Mouse (Mus musculus) embryonic facial prominence, embryonic 13.5 days (tissue): ENCODE data around the gene Dnajc21. TPM values are rescaled to one million over a fixed set of nuclear protein-coding genes. Genes with fewer than 3 reads are reported as not detected.
"Not testable (repeated sequence)": the region's sequence is repeated elsewhere in the genome, so short reads cannot be mapped to it uniquely, and the experiment has no call there.

ENCODE experiments used
- ATAC-seq: fragments of 200-750 bp; cut with Nextera tagmentation; 2 replicates; pipeline ENCODE4 v1.8.0; 2017; ENCODE audit warnings: low read depth; ENCODE audit not compliant: insufficient number of reproducible peaks, insufficient read depth, low FRiP score, low TSS enrichment
- H3K27ac ChIP-seq: fragments of 300-500 bp; sonication (generic); 2 replicates; pipeline ENCODE4 v1.5.1; 2015; ENCODE audit warnings: moderate library complexity, mild to moderate bottlenecking, inconsistent platforms
- H3K27me3 ChIP-seq: fragments of 300-500 bp; sonication (generic); 2 replicates; pipeline ENCODE4 v1.6.1; 2015; ENCODE audit warnings: mild to moderate bottlenecking, inconsistent platforms
- H3K36me3 ChIP-seq: fragments of 300-500 bp; sonication (generic); 2 replicates; pipeline ENCODE4 v1.6.1; 2015; ENCODE audit warnings: mild to moderate bottlenecking, inconsistent platforms
- H3K4me1 ChIP-seq: fragments of 300-500 bp; sonication (generic); 2 replicates; pipeline ENCODE4 v1.6.1; 2015; ENCODE audit warnings: inconsistent platforms
- H3K4me2 ChIP-seq: fragments of 300-500 bp; sonication (generic); 2 replicates; pipeline ENCODE4 v1.6.1; 2015; ENCODE audit warnings: moderate library complexity, mild to moderate bottlenecking, inconsistent platforms
- H3K4me3 ChIP-seq: fragments of 300-500 bp; sonication (generic); 2 replicates; pipeline ENCODE4 v1.5.1; 2015; ENCODE audit warnings: mild to moderate bottlenecking, inconsistent platforms
- H3K9ac ChIP-seq: fragments of 300-500 bp; sonication (generic); 2 replicates; pipeline ENCODE4 v1.6.1; 2015; ENCODE audit warnings: mild to moderate bottlenecking, inconsistent platforms
- H3K9me3 ChIP-seq: fragments of 300-500 bp; sonication (generic); 2 replicates; pipeline ENCODE4 v1.6.1; 2016; ENCODE audit warnings: inconsistent platforms
- WGBS: fragments of 180-500 bp; shearing (Covaris S2); methylation state at CpG from one replicate; pipeline ENCODE4 v1.1.7; 2015; ENCODE audit warnings: mixed read lengths; 5-methylcytosine and 5-hydroxymethylcytosine counted together
- polyA plus RNA-seq: library from polyadenylated mRNA; unstranded; fragments of >200 nt; fragmentation: Nextera tagmentation; extraction: Ambion mirVana; gene quantifications from 2 replicates; pipeline ENCODE4 v1.2.1, GENCODE M21; 2015

Dnajc21 gene
- 11.8 and 12.8 TPM in 2 replicates for polyA plus RNA-seq

DNA sequence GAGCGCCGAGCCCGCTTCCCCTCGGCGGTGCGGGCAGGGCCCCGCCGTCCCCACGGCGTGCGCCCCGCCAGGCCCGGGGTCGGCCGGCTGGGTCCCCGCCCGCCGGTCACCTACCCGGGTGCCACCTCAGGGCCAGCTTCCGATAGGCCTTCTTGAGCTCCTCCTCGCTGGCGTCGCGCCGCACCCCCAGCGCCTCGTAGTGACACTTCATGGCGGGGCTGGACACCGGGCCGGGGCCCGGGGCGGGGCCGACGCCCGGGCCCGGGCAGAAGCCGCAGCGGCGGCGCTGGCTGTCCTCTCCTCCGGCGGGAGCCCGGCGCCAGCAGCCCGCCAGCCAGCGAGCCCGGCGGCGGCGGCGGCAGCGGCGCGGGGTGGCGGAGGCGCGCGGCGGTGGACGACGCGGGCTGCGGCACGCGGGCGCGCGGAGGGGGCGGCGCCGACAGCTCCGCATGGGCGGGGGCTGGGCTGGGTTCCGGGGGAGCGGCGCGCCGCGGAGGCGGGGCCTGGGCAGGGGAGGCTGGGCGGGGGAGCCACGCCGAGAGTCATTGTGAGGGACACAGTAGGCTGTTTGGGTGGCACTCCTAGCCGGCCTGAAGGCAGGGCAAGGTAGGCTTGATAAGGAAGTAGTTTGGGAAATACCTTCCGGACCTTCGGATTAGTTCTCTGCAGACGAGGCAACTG is at the start of gene Dnajc21:
Gene Dnajc21, minus strand, starts transcription at position 366 of the 681 bp plus-strand sequence.
- Histone ChIP-seq H3K27me3 (no peaks in the 10 kb centered on the region), H3K27ac (peak within 1 kb of the TSS; percentile 80), H3K4me3 (peak within 1 kb of the TSS; percentile 84), H3K4me2 (peak within 1 kb of the TSS; percentile 86), H3K36me3 (peaks cover 8% of the 10 kb centered on the region), H3K9ac (peak within 1 kb of the TSS; percentile 87), H3K9me3 (no peaks in the 10 kb centered on the region), H3K4me1 (peaks cover 7% of the 10 kb centered on the region; the same call in 1 of the 2 replicates)
- WGBS: under 1% methylated on average over 77 of the region's 87 CpGs
- ATAC-seq: peak; percentile 94

DNA sequence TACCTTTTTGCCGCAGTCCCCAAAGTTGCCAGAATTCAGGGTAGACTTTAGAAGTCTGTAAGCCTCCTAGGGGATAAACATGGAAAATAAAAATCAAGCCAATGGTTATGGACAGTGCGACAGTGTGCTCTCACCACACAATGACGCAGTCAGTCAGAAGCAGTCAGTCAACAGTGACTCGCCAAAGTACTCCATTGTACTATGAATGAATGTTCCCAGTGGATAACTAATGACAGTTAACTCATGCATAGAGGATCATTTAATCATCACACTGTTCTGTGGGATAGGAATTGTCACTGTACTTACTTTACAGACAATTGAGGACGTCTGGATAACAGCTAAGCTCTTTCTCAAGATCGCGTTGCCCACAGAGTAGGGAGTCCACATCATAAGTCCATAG is 44.9 kb upstream of the Dnajc21 start:
- Histone ChIP-seq H3K27ac (no peak overlapping the region), H3K27me3 (no peaks in the 10 kb centered on the region), H3K4me2 (no peak overlapping the region), H3K9me3 (no peaks in the 10 kb centered on the region), H3K4me3 (no peak overlapping the region), H3K36me3 (no peaks in the 10 kb centered on the region), H3K4me1 (no peaks in the 10 kb centered on the region), H3K9ac (no peak overlapping the region)
- no peak for ATAC-seq
- WGBS: 84% methylated on average over 7 of the region's 7 CpGs

DNA sequence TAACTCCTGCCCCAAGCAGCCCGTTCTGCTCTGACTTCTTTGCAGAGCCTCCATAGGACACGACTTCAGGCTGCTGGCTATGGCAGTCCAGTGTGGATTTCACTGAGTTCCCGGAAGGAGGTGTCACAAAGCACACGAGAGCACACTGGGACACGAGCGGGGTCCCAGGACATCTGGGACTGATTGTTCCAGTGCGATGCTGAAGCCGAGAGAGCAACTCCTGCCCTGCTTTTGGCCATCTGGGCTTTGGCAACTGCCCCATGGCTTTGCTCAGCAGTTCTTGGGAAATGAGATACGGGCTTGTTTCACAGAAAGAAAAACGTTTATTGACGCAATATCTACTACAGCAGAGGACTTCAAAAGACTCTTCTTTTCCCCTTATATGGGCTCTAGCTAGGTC is 35.8 kb upstream of the Dnajc21 start:
- no peak for ATAC-seq
- no peak overlapping the region for H3K27ac ChIP-seq
- no peak overlapping the region for H3K4me3 ChIP-seq
- no peaks in the 10 kb centered on the region for H3K9me3 ChIP-seq
- H3K27me3 ChIP-seq: no peaks in the 10 kb centered on the region
- H3K9ac ChIP-seq: peak overlapping the region; percentile 51; the same call in 1 of the 2 replicates
- peak overlapping the region; percentile 37 for H3K4me2 ChIP-seq
- 22% methylated on average over 11 of the region's 11 CpGs for WGBS
- H3K36me3 ChIP-seq: no peaks in the 10 kb centered on the region
- peaks cover 7% of the 10 kb centered on the region for H3K4me1 ChIP-seq

DNA sequence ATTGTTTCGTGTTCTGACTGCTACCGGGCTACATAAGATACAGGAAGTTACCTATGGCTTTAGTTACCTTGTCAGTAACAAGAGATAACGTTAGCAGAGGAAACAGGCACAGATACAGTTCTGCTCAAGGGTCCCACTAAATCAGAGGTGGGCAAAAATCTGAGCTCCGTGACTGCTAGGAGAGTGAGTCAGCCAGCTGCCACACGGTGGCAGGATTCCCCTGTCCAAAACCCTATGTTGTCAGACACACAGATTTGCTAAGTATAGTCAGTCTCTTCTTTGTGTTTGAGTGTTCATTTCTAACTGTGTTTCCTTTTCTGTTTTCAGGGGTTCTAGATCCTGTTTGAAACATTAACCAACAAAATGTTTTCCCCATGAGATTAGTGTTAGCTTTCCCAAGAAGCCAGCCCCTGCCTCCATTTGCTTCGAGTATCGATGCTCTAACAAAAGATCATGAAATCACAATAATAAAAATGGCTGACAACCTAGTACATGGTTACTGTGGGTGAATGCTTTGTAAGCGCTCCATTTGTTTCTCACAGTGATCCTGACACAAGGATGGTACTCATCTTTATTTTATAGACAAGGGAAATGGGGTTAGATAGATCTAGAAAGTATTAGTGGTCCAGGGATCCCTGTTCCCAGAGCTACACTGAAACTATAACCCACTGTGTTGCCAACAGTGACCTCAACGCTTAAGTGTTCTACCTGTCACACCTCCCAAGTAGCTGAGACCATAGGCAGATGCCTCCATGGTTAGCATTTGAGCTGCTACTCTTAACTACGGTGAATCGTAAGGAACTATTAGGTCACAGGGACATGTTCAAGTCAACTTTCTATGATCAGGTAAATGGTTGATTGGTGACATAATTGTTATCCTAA is 30.8 kb upstream of the Dnajc21 start:
- no peaks in the 10 kb centered on the region for H3K9me3 ChIP-seq
- no peaks in the 10 kb centered on the region for H3K27me3 ChIP-seq
- H3K4me2 ChIP-seq: no peak overlapping the region
- H3K27ac ChIP-seq: no peak overlapping the region
- no peak for ATAC-seq
- 56% methylated on average over 11 of the region's 11 CpGs for WGBS
- H3K9ac ChIP-seq: no peak overlapping the region
- peaks cover 3% of the 10 kb centered on the region for H3K36me3 ChIP-seq
- no peak overlapping the region for H3K4me3 ChIP-seq
- H3K4me1 ChIP-seq: peaks cover 3% of the 10 kb centered on the region

DNA sequence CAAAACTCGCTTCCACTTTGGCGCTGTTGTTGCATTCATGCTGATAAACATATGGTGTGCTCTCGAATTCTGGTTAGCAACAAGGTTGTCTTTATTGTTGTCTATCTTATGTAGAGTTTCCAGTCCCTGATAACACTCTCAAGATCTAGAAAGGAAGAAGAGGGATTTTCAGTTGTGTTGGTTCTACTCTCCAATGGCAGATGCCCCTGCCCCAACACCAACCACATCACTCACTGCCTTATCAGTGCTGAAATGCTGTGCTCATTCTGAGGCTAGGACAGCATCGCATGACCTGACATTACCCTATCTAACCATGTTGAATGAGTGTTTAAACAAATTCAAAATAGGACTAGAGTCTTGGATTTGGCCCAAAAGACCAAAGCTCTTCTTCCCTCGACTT is 29.7 kb upstream of the Dnajc21 start:
- Histone ChIP-seq H3K9ac (no peak overlapping the region), H3K9me3 (no peaks in the 10 kb centered on the region), H3K36me3 (peaks cover 7% of the 10 kb centered on the region), H3K4me3 (no peak overlapping the region), H3K27ac (no peak overlapping the region), H3K27me3 (no peaks in the 10 kb centered on the region), H3K4me1 (no peaks in the 10 kb centered on the region), H3K4me2 (no peak overlapping the region)
- no peak for ATAC-seq
- 77% methylated on average over 5 of the region's 5 CpGs for WGBS

DNA sequence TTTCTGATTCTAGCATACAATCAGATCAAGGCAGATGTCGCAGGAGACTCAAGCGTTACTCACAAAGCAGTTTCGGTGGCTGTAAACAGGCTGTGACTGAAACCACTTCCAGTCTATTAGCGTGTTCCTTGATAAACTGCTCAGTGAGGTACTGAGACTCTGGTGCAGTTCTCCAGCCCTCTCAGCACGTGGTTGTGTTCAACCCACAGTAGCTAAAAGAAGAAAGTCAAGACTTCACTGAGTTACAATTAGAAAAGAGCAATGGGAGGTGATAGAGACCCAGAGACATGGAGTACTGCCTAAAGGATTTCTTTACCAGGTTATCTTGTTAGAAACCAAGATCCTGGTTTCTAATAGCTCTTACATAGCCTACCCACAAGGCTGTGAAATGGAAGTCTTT is 29.3 kb upstream of the Dnajc21 start:
- Histone ChIP-seq H3K27ac (no peak overlapping the region), H3K4me1 (no peaks in the 10 kb centered on the region), H3K9me3 (no peaks in the 10 kb centered on the region), H3K27me3 (no peaks in the 10 kb centered on the region), H3K9ac (no peak overlapping the region), H3K4me2 (no peak overlapping the region), H3K36me3 (peaks cover 7% of the 10 kb centered on the region), H3K4me3 (no peak overlapping the region)
- no peak for ATAC-seq
- WGBS: 81% methylated on average over 5 of the region's 5 CpGs

DNA sequence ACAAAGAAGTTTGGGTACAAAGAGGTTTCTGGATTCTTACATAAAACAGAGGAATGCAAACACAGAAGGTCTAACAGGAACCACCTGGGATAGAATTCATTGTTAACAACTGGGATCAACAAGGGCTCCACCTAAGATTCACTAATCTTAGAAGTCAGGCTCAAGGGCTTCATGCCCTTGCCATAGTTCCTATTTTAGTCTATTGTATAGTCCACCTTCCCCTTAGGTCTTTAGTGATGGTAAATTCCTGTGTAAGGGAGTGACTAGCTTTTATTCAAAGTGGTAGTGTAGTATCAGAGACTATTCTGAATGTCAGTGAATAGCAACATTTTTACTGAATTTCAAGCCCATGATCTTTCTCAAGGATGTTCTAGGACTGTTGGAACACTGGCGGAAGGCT is 26.4 kb upstream of the Dnajc21 start:
- 96% methylated on average over 1 of the region's 1 CpGs for WGBS

DNA sequence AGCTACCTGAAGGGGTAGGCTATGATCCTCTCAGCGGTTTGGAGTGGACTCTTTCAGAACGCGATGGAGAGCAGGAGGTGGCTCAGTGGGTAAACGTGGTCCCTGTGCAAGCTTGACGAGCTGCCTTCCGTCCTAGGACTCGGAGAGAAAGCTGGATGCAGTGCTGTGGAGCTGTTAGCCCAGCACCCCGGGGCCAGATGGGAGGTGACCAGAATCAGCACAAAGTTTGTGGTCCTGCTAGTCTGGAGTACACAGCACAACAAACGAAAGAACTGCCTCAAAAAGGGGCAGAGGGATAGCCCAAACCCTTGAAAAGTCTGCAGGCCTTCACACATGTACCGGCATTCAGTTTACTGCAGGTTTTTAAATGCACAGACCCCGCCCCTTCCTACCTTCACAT is 25.6 kb upstream of the Dnajc21 start:
- WGBS: 92% methylated on average over 11 of the region's 11 CpGs
- ATAC-seq: no peak
- Histone ChIP-seq H3K36me3 (peaks cover 31% of the 10 kb centered on the region), H3K9ac (no peak overlapping the region), H3K27ac (no peak overlapping the region), H3K27me3 (no peaks in the 10 kb centered on the region), H3K4me2 (no peak overlapping the region), H3K9me3 (no peaks in the 10 kb centered on the region), H3K4me1 (no peaks in the 10 kb centered on the region), H3K4me3 (no peak overlapping the region)

More for the DNA sequence above, 26.4 kb upstream of the Dnajc21 start:
- not testable (repeated sequence) for H3K4me2 ChIP-seq, ATAC-seq, H3K4me3 ChIP-seq, H3K9me3 ChIP-seq, H3K27me3 ChIP-seq, H3K9ac ChIP-seq, H3K27ac ChIP-seq, H3K4me1 ChIP-seq
- H3K36me3 ChIP-seq: peaks cover 31% of the 10 kb centered on the region

DNA sequence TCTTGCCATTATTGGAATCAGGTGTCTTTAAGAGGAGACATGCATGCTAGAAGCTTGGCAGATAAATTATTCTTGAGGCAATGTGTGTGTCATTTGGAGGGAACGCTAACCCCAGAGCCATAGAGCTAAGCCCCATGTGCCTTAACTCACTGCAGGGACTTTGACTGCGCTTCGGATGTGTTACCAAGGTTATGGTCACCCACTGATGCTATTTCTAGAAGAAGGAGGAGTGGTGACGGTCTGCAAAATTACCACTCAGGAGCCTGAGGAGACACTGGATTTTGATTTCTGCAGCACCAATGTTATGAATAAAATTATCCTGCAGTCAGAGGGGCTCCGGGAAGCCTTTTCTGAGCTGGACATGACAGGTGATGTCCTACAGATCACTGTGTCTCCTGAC is 19.8 kb upstream of the Dnajc21 start:
- Histone ChIP-seq H3K27me3 (no peaks in the 10 kb centered on the region), H3K4me2 (no peak overlapping the region), H3K27ac (no peak overlapping the region), H3K9ac (no peak overlapping the region), H3K4me1 (peaks cover 18% of the 10 kb centered on the region), H3K36me3 (peaks cover 24% of the 10 kb centered on the region), H3K9me3 (no peaks in the 10 kb centered on the region), H3K4me3 (no peak overlapping the region)
- WGBS: 64% methylated on average over 5 of the region's 5 CpGs
- no peak for ATAC-seq

DNA sequence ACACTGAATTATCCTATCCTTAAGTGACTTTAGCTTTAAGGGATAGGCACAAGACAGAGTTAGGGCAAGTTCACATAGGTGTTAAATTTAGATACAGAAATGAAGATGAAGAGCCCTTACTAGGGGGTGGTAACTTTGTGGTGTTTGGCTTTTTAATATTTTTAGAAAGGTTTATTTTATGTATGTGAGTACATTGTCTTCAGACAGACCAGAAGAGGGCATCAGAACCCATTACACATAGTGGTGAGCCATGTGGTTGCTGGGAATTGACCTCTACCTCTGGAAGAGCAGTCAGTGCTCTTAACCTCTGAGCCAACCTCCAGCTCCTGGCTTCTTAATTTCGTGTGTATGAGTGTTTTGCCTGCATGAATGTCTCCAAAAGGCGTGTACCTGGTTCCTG is 16.9 kb upstream of the Dnajc21 start:
- no peak for ATAC-seq
- H3K4me2 ChIP-seq: peak overlapping the region; percentile 83
- peaks cover 27% of the 10 kb centered on the region for H3K4me1 ChIP-seq
- H3K4me3 ChIP-seq: peak overlapping the region; percentile 85
- WGBS: 58% methylated on average over 2 of the region's 2 CpGs
- no peaks in the 10 kb centered on the region for H3K27me3 ChIP-seq
- H3K36me3 ChIP-seq: peaks cover 17% of the 10 kb centered on the region
- no peak overlapping the region for H3K9ac ChIP-seq
- no peak overlapping the region for H3K27ac ChIP-seq
- H3K9me3 ChIP-seq: no peaks in the 10 kb centered on the region

DNA sequence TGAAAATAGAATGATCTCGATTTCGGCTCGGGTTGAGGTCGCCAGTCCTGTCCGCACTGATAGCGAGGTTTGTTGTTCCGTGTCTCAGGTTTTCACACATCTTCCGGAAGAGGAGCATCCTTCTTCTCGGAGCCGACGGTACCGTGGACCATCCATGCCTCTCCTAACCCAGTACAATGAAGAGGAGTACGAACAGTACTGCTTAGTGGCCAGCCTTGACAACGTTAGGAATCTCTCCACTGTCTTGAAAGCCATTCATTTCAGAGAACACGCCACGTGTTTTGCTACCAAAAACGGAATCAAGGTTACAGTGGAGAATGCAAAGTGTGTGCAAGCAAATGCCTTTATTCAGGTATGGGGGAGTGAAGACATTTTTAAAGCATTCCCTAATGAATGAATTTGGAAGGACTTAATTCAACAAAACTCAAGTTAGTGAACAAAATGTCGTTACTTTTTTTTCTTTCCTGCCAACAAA is 16.1 kb upstream of the Dnajc21 start:
- Histone ChIP-seq H3K27ac (peak overlapping the region; percentile 73), H3K9ac (peak overlapping the region; percentile 91), H3K4me3 (peak overlapping the region; percentile 85), H3K4me2 (peak overlapping the region; percentile 83), H3K9me3 (no peaks in the 10 kb centered on the region), H3K36me3 (peaks cover 18% of the 10 kb centered on the region), H3K4me1 (peaks cover 27% of the 10 kb centered on the region), H3K27me3 (no peaks in the 10 kb centered on the region)
- WGBS: 1% methylated on average over 18 of the region's 18 CpGs
- 0 out of 2 replicates have a peak, but pooled peaks have one; percentile 48 for ATAC-seq
